Mouse (Mus musculus) ES-E14 (cell line): ENCODE data around the gene Eps15l1. TPM values are rescaled to one million over a fixed set of nuclear protein-coding genes. Genes with fewer than 3 reads are reported as not detected.

Experiments
- DNase-seq: peaks from one replicate; pipeline ENCODE4 v3.0.0-alpha.2; 2013; ENCODE audit warnings: low read depth, low spot score
- H3K27ac ChIP-seq: 2 replicates; pipeline ENCODE4 v1.5.1; 2012; ENCODE audit warnings: low read depth, mild to moderate bottlenecking, low read length, moderate library complexity, mixed read lengths; ENCODE audit not compliant: poor library complexity, insufficient read depth, severe bottlenecking
- H3K36me3 ChIP-seq: 2 replicates; pipeline ENCODE4 v1.6.1; 2012; ENCODE audit warnings: mild to moderate bottlenecking, low read length, moderate library complexity, mixed read lengths; ENCODE audit not compliant: control insufficient read depth, poor library complexity, insufficient read depth, severe bottlenecking
- H3K4me1 ChIP-seq, 2 experiments: fragments of 150-350 bp in 1 of 2; sonication (generic) in 1 of 2; 2 replicates each; pipeline ENCODE4 v1.6.1; 2012; ENCODE audit warnings: low read length in 2 of 2, mild to moderate bottlenecking in 1 of 2, mixed read lengths in 1 of 2; ENCODE audit not compliant: control insufficient read depth in 2 of 2, insufficient read depth in 2 of 2, poor library complexity in 1 of 2
- H3K4me3 ChIP-seq, 2 experiments: fragments of 150-350 bp in 1 of 2; sonication (generic) in 1 of 2; 2 replicates each; pipeline ENCODE4 v1.5.1; 2012; ENCODE audit warnings: low read length in 2 of 2, low read depth in 1 of 2, mild to moderate bottlenecking in 1 of 2, mixed read lengths in 1 of 2; ENCODE audit not compliant: insufficient read depth in 1 of 2, poor library complexity in 1 of 2, severe bottlenecking in 1 of 2
- H3K9ac ChIP-seq: 2 replicates; pipeline ENCODE4 v1.6.1; 2012; ENCODE audit warnings: low read depth, mild to moderate bottlenecking, low read length, mixed read lengths; ENCODE audit not compliant: poor library complexity, insufficient read depth, severe bottlenecking
- H3K9me3 ChIP-seq: fragments of 150-350 bp; sonication (generic); 2 replicates; pipeline ENCODE4 v1.6.1; 2012; ENCODE audit warnings: low read depth, mild to moderate bottlenecking, low read length; ENCODE audit not compliant: control insufficient read depth, insufficient read depth
- CHD2 ChIP-seq: IDR thresholded peaks from 2 replicates; pipeline ENCODE4 v1.6.1; 2014; ENCODE audit warnings: mild to moderate bottlenecking, low read depth, low read length, inconsistent platforms
- HCFC1 ChIP-seq: IDR thresholded peaks from 2 replicates; pipeline ENCODE4 v1.6.1; 2012; ENCODE audit warnings: low read length, inconsistent platforms, borderline replicate concordance; ENCODE audit not compliant: insufficient read depth
- ZC3H11A ChIP-seq: IDR thresholded peaks from 2 replicates; pipeline ENCODE4 v1.6.1; 2012; ENCODE audit warnings: low read depth, mild to moderate bottlenecking, inconsistent platforms, low read length, borderline replicate concordance
- in situ Hi-C, 2 experiments: fragments of 600-800 bp; cut with MboI; formaldehyde crosslinking; loops; one replicate each; pipeline ENCODE4 v1.15.1; 2025; ENCODE audit warnings: low sequenced_read_pairs in 2 of 2, inconsistent platforms in 1 of 2; ENCODE audit not compliant: unreplicated experiment in 2 of 2
- total RNA-seq: library from RNA; depleted of rRNA; stranded (reverse); fragments of 300-350 nt; gene quantifications from 2 replicates; pipeline ENCODE4 v1.2.3, GENCODE M21; 2012; rRNA removed

Gene Eps15l1
- total RNA-seq, 1 experiment, result 41.7 TPM

DNA sequence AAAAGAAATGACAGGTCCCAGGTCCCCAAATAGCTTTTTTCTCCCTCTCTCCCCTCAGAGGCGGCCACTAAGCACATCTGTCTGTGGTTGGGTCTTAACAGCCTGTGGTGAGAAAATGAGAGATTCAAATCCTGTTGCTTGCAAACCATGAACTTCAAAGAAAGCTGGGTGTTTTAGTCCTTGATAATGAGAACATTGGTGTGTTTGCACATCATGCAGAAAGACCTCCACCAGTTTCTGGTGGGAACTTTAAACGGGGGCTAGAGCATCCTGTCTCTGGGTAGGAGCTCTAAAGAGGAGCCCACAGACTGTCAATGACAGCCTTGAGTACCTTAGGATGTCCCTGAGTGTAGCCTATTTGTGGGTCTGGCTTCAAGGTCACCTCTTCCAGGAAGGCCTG, 130.2 kb downstream of the Eps15l1 start:
- Histone ChIP-seq H3K9ac (no peak overlapping the region), H3K4me3 (no peak overlapping the region), H3K9me3 (no peaks in the 10 kb centered on the region), H3K27ac (no peak overlapping the region), H3K36me3 (no peaks in the 10 kb centered on the region), H3K4me1 (peaks cover 3 to 11% of the 10 kb centered on the region in 2 experiments; a peak in 3 of 4 replicates)
- TF ChIP-seq CHD2 (no peak), ZC3H11A (no peak), HCFC1 (no peak)
- DNase-seq, result no peak
- in situ Hi-C loops, result no loop called here

Other genes starting within 250 kb of the Eps15l1 start
- 0.42 and 0.45 TPM in 2 replicates for gene Hsh2d, start 231.8 kb downstream of the Eps15l1 start, total RNA-seq
- gene Cib3, start 208.6 kb downstream of the Eps15l1 start, total RNA-seq, result 0.31 and 0.37 TPM in 2 replicates
- gene Gm11034, start 207.8 kb downstream of the Eps15l1 start, total RNA-seq, result not detected in 2 replicates
- gene Fam32a, start 201.7 kb downstream of the Eps15l1 start, total RNA-seq, result 28.2 and 41.6 TPM in 2 replicates
- gene Ap1m1, start 181.4 kb downstream of the Eps15l1 start, total RNA-seq, result 15.9 and 21.2 TPM in 2 replicates
- gene Gm10282, start 116.2 kb downstream of the Eps15l1 start, total RNA-seq, result 13.0 and 21.2 TPM in 2 replicates
- gene Klf2, start 102.4 kb downstream of the Eps15l1 start, total RNA-seq, result 55.0 and 58.5 TPM in 2 replicates
- gene Calr3, start 22.4 kb upstream of the Eps15l1 start, total RNA-seq, result 3.1 and 3.2 TPM in 2 replicates
- gene 1700030K09Rik, start 22.4 kb upstream of the Eps15l1 start, total RNA-seq, result 8.1 and 9.0 TPM in 2 replicates
- 55.1 and 60.5 TPM in 2 replicates for gene Cherp, start 53.8 kb upstream of the Eps15l1 start, total RNA-seq
- 91.1 and 97.0 TPM in 2 replicates for gene Slc35e1, start 71.2 kb upstream of the Eps15l1 start, total RNA-seq
- 13.6 and 15.3 TPM in 2 replicates for gene Med26, start 126.8 kb upstream of the Eps15l1 start, total RNA-seq
- gene Smim7, start 149.6 kb upstream of the Eps15l1 start, total RNA-seq, result 45.2 and 50.1 TPM in 2 replicates
- 13.2 and 16.4 TPM in 2 replicates for gene Tmem38a, start 150.6 kb upstream of the Eps15l1 start, total RNA-seq
- 0.26 and 0.76 TPM in 2 replicates for gene Nwd1, start 225.3 kb upstream of the Eps15l1 start, total RNA-seq